Mouse (Mus musculus) effector memory CD4-positive, alpha-beta T cell, adult 5 months (primary cell): ENCODE data around the gene Cyp3a57. TPM values are rescaled to one million over a fixed set of nuclear protein-coding genes. Genes with fewer than 3 reads are reported as not detected.

Source experiments
- polyA plus RNA-seq: library from polyadenylated mRNA; unstranded; fragments of 100-300 nt; shearing (Covaris generic); gene quantifications from one replicate; pipeline ENCODE4 v1.2.1, GENCODE M21; 2017

Gene Cyp3a57
- not detected for polyA plus RNA-seq

GRCm38 (mm10) chr5:145344941-145345340 is at the start of gene Cyp3a57:
TSS of gene Cyp3a57 (plus strand) at chr5:145345279.

Other genes starting within 250 kb of the Cyp3a57 start
- 1,118 TPM for gene Arpc1b, start 231.1 kb upstream of the Cyp3a57 start, polyA plus RNA-seq
- gene Pdap1, start 205.0 kb upstream of the Cyp3a57 start, polyA plus RNA-seq = 36.0 TPM
- gene Bud31, start 204.9 kb upstream of the Cyp3a57 start, polyA plus RNA-seq = 215 TPM
- 13.6 TPM for gene Ptcd1, start 178.2 kb upstream of the Cyp3a57 start, polyA plus RNA-seq
- gene Cpsf4, start 178.1 kb upstream of the Cyp3a57 start, polyA plus RNA-seq = 29.3 TPM
- 234 TPM for gene Atp5j2, start 153.2 kb upstream of the Cyp3a57 start, polyA plus RNA-seq
- gene Zkscan14, start 143.4 kb upstream of the Cyp3a57 start, polyA plus RNA-seq = 36.1 TPM
- gene Zkscan5, start 140.7 kb upstream of the Cyp3a57 start, polyA plus RNA-seq = 3.8 TPM
- gene Zfp655, start 113.6 kb upstream of the Cyp3a57 start, polyA plus RNA-seq = 75.0 TPM
- 1.3 TPM for gene Zscan25, start 64.8 kb upstream of the Cyp3a57 start, polyA plus RNA-seq
- gene Cyp3a16, start 124.4 kb downstream of the Cyp3a57 start, polyA plus RNA-seq = not detected
- gene Cyp3a41b, start 239.5 kb downstream of the Cyp3a57 start, polyA plus RNA-seq = not detected